Mouse (Mus musculus) R1 (cell line): ENCODE data around the gene Chrna7.

ENCODE experiments used
- DNase-seq: peaks from one replicate; pipeline ENCODE4 v3.0.0-alpha.2; 2018; ENCODE audit warnings: low read depth, low spot score

The Chrna7 gene

DNA sequence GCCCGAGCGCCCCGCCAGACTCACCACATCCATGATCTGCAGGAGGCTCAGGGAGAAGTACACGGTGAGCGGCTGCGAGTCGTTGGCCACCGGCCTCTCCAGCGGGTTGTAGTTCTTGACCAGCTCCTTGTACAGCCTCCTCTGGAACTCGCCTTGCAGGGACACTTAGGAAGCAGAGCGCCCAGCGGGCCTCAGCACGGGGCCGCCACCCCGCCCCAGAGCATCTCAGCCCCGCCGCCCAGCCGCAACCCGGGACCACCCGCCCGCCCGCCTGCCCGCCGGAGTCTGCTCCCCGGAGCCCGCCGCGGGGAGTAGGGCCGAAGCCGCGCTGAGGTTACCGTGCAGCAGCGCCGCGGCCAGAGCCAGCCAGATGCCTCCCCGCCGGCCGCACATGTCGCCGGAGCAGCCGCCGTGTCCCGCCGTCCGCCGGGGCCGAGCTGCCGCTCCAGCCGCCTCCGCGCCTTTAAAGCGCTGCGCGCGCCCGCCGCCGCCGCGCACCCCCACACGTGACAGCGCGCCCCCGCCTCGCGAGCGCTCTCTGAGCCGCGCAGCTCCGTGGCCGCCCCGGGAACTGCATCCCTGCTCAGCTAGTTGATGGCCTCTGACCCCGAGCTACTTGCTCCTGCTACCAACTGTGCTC, at the start of gene Chrna7:
TSS of gene Chrna7 (minus strand) at position 486 of the 640 bp plus-strand sequence.
- peak; percentile 82 for DNase-seq

DNA sequence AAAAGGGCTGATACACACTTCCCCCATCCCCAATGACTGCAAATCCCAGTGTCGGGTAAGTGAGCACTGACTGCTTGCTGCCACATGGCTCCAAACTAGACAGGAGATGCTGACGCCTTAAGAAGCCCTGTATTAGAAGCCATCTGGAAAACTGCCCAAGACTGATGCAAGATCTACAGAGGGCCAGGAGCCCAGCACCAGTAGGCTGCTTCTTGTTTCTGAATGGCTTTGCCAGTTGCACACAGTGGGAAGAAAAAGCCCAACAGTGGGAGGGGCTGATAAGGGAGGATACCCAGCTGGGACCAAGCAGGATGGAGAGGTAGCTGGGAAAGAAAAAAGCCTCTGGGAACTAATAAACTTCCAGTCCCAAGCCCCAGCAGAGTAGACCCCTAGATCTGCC, 37.0 kb upstream of the Chrna7 start:
- DNase-seq, result no peak

DNA sequence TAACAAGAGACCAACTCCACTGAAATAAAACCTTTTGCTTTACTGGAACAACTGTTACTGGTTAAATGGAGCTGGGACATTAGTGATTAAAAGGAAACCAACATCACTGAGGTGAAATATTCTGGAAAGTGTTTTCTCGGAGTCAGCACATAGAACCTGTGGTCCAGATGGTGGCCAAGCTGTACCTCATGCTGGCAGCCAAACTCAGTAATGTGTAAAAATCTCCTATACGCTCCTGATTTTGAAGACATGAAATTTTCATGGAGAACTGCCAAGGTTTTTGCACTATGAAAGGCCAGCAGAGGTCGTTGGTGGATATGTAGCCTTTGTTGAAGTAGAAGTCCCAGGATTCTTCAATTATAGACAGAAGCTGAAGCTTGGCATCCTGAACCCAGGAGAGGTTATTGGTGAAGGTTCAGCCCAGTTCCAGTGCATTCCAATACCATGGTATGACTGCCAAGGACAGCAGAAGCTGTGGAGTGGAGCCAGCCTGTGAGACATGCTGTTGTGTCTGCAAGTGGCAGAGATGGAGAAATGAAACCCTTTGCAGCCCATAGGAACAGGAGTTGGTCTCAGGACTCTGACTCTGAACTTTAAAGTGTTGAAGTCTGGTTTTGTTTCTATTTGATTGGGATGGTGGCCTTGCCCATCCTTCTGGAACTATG, 25.6 kb upstream of the Chrna7 start:
- DNase-seq, result no peak

DNA sequence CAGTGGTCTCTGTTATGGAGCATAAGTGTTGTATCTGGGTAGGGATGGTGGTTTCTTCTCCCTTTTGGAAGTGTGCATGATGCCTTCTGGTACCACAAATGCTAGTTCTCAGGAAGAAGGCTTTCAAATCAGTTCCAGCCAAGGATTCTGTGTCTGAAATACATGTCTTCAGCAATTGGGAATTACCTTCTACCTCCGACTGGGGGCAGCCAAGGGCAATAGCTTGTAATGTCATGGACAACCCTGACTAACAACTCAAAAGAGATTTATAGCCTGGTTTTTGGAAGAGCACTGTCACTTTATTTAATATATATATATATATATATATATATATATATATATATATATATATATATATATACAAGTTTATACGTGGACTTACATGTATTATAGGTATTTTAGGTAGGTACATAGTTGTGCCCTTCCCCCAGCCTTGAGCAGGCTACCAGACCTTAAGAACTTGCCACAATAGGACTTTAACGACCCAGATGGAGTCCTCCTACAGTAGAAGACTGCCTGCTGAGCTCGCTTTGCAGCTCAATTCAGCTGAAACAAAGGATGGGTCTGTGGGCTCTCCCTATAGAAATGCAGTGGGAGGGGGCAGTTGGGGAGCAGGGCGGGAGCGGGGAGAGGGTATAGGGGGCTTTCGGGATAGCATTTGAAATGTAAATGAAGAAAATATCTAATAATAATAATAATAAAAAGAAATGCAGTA, 12.9 kb upstream of the Chrna7 start:
- peak; percentile 76 for DNase-seq

DNA sequence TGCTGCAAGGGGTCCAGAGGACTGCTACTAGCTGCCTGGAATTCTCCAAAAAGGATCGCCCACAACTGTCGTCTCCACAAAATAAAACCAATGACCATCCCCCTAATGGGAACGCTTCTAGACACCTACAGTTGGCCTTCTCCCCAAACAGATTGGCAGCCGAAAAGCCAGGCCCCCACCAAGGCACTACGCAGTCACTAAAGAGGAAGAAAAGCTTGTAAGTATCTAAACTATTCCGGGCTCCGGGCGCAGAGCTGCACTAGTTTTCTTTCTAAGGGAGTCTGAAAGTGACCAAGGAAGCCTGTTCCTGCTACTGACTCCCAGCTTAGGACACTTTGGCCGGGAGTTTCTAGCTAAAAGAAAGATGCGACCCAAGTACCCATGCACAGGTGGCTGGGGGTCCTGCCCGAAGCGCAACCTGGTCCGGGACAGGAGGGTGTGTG, 707 bp downstream of the Chrna7 start:
- no peak for DNase-seq

DNA sequence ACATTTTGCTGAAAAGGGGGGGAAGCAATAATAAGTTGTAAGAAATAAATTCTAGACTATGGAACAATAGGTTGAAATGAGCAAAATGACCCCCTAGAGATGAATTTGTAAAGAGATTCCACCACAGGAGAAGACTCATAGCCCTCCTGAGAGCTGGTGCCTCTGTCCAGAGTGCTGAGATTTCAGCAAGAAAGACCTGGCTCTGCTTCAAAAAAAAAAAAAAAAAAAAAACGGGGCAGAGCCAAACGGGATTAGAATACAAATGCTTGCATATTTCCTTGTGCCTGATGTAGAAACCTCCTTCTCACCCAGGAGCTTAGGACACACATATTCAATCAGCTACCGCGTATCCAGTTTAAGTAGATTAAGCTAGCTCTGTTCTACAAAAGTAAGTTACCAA, 2.9 kb downstream of the Chrna7 start:
- DNase-seq, result peak; percentile 18

DNA sequence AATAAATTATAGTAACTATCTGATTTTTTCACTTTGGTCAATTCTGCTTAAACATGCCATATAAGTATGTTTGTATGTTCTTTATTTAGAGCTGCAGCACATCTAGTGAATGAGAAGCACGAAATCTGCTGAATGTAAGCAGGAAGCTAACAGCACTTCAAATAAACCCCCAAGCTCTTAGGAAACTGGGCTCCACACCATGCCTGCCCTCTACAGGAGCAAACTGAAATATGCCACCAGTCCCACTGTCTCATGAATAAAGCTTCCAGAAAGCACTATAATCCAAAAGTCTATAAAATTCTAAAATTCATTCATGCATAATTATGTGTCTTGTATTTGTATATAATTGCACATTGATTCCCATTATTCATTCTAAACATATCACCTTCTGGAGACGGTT, 5.2 kb downstream of the Chrna7 start:
- DNase-seq, result no peak

DNA sequence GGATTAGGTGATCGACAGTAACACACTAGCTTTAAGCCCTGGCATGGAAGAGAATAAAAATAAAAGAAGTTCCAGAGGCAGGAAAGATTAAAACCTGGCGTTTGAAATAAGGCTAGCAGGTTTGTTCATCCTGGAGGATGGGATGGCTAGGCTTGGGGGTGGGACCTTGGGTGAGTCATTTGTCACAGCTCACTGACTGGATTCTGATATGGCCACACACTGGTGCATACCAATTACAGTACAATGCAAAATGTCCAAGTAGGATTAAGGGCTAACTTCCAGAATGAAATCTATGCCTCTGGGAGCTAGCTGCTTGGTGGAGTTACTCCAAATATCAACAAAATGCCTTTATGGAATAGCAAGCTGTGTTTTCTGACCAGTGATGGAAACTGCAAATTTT, 16.8 kb downstream of the Chrna7 start:
- no peak for DNase-seq

DNA sequence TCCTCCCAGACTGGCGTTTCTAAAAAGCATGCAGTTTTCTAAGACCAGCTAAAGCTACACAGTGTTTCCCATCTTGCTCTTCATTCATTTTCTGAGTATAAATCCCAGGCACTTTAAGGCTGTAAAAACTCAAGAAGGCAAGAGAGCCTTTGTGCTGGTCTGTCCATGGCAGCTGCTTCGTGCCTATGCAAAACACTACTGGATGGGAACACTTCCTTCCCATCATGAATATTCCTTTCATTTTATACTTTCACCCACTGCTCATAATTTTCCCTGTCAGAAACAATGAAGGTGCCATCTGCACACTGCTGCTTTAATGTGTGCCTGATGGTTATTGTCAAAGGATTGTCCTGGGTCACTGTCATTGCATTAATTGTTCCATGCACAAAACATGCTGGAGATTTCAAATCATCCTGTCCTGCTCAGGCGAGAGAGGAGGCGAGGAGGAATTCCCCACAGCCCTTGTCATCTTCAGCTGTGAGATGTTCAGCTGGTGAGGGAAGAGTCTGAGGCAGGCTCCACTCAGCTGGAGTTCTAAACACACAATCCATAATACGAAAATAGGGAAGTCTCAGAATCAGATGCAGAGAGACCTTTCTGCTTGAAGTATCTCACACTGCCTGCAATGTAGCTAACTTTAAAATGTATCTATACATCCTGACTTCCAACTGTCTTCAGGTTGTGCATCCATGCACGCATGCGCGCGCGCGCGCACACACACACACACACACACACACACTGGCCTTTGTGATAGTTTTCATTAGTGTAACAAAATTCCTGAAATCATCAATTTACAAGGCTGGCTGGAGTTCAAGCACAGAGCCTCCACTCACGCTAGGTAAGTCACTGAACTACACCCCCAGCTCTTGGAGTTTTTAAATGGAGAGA, 22.5 kb downstream of the Chrna7 start:
- no peak for DNase-seq

DNA sequence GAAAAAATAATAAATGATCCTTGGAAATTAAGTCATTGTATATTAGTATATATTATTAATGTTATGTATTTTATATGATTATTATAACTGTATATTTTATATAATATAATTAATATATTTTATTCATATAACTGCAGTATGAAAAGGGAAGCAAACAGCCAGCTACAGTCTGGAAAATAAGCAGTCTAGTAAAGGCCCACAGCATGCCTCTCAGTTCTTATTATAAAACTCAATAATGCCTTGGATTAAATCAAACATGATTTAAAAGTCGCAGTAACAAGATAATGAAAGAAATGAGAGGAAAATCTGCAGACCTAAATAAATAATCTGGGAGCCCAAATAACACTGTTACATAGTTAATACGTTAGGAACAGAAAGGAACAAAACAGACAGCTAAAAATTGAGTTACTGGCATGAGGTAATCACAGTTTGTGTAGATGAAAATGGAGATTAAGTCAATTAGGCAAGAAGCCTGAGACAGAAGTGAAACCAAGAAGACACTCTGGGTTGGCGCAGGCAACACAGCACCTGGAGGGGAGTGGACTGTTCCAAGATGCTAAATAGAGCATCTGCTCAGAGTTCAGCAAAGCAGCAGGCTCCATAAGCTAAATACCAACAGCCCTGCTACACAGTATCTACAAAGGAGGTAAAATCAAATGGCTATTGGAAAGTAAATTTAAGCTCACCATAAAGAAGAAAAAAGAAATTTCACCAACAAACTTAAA, 42.1 kb downstream of the Chrna7 start:
- no peak for DNase-seq

DNA sequence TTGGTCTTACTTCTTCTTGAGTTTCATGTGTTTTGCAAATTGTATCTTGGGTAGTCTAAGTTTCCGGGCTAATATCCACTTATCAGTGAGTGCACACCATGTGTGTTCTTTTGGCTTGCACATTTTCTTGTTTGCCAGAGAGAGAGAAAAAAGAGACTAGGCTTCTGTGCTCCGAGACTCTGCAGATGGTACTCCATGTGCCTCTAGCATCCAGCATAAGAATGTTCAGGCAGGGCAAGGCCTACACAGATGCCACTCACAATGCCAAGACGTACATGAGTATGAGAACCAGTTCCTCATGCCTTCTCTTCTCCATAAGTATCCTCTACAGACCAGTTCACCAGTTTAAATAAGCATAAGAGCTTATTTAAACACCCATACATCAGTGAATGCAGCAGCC, 47.8 kb downstream of the Chrna7 start:
- DNase-seq, result no peak

DNA sequence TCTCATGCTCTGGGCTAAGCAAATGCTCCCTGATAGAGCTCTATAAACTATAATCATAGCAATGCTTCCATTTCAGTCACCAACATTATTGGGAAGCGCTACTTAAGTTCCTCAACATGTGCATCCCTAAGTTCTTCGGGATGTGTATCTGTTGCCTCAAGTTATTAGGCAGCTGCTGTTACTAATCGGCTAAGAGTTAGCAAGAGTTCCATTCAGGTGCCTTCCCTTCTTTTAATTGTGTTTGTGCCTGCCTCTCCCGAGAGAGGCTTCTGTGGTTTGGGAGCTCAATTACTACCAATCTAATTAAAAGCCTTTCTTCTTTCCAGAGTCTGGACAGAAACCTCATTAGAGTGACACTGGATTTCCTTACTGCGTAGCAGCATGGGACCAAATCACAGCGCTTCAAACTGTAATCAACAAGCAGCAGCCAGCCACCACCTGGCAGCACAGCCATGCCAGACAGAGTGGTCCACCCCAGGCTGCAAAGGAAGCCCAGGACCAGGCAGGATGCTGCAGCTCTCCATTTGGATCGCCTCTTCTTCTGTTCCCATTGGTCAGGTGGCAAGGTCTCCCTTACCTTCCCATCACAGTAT, 50.0 kb downstream of the Chrna7 start:
- DNase-seq, result no peak

DNA sequence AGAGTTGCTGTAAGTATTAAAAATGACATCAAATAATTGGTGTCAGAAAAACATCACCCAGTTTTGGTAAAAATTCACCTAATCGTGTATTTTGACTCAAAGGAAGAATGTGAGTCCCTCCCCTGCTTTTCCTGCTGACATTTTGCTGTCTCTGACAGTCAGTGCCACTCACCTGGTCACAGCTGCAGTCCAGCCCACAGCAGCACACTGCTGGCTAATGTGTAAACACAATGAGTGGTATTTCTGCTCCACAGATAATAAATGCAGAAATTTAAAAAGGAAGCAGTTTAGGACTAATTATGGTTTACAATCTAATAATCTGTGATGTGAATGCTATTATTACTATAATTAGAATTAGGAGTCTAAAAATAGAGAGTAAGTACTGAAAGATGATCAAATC, 59.1 kb downstream of the Chrna7 start:
- DNase-seq, result no peak

DNA sequence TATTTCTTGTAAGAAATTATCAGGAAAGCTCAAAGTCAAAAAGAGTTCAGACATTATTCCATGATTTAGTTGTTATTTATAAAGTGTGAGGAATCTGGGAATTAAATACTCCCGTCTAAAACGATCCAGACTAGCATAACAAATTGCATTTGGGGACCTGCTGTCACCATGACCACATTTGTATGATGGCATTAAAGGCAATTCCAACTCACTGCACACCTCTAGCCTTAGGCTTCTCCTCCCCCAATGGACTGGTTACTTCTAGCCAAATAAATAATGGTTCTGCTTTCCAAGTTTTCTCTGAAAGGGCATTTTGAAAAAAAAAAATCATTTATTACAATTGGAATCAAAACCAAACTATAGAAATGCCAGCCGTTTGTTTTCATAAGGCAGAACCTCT, 63.6 kb downstream of the Chrna7 start:
- no peak for DNase-seq

DNA sequence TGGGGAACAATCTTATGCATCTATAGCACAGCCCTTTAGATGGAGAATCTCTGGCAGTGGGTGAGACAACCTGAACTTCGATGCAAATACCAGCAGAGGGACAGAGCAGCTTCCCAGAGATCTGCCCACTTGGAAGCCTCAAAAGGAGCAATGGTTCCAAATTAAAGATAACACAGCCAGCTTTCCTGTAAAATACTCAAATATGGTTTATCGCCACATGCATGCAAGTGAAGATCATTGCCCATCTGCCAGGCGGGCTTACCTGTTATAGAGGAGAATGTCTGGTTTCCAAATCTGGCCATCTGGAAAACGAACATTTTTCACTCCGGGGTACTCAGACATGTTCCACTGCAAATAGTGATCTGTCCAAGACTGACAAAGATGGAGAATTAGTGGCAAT, 64.0 kb downstream of the Chrna7 start:
- DNase-seq, result no peak

DNA sequence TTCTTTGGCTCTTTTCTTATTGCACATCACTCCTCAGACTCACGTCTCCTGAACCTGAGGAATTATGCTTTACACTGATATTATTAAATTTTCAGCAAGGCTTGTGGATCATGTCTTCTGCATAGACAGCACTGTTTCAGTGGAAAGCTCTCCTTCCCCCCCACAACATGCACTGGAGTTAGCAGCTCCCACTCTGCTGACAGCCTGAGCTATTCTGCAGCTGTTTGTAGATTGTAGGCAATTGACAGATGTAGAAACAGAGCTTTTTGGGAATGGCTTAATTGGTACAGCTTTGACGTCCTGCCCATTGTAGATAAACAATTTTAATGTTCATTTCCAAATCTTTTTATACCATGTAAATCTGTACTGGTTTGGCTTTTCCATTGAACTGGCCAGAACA, 89.8 kb downstream of the Chrna7 start:
- DNase-seq, result no peak

DNA sequence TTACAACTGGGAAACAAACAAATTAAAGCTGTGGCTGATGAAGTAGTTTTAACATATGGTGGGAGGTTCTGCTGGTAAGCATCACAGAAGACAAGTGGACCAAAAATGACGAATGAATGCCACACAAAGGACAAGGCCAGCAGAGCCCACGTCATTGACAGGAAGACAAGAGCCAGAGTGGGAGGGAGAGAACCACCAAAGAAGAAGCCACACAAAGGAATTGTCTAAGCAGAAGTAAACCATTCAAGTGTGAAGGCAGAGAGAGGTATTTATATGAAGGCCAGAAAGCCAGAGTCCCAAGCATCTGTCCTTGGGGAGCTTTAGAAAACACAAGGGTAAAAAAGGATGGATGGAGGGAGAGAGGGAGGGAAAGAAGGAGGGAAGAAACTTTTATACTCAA, 98.7 kb downstream of the Chrna7 start:
- DNase-seq, result no peak

DNA sequence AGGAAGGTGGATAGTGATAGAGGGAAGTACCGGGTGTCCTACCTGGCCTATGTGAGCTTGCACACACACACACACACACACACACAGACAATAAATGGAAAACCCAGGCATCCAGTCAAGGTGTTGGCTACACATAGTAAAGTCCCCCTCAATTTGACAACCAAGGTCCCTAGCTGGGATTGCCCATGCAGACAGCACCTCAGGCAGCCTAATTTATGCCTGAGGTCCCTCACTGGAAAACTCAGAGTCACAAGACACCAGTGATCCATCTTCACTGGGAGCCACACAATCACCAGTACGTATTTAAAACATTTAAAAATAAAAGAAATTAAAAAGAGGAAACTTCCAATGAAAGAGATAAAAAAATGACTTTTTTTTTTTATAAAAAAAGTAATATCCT, 99.1 kb downstream of the Chrna7 start:
- DNase-seq, result no peak

DNA sequence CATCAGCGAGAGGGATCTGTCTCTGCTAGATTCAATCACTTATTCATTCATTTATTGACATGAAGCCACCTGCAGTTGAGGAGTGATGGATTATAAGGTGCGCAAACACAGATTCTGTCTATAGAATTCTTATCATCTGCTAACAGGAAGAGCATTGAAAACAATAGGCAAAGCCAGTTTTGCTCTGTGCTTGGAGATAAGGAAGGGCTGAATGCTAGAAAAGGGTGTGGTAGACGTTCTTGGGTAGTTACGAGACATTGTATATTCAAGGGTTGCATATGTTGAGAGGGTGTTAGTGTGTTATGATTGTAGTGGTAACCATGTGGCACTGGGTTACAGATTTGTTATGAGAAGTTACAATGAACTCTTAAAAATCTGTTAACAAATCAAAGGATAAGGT, 103.0 kb downstream of the Chrna7 start:
- no peak for DNase-seq

DNA sequence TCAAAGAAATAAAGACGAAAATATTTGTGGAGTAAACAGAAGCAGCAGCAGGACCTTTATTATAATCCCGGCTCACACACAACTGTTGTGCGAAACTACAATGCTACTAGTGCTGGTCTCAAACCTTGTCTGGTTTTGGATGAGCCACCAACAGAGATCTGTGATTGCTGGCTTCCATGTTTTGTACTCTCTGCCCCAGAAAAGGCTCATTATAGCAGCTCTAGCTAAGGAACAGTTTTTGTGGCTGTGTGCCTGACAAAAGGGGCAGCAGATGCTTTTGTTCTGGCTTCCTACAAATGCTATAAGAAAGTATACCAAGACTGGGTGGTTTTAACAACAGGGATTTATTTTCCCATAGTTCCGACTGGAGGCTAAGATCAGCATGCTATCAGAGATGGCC, 126.4 kb downstream of the Chrna7 start:
- DNase-seq, result no peak
